Mouse (Mus musculus) liver, embryonic 14.5 days (tissue): ENCODE measurements around the gene Tyw1.

ENCODE experiments used
- CTCF ChIP-seq: IDR thresholded peaks from 2 replicates; pipeline ENCODE4 v1.5.1; 2016; ENCODE audit warnings: antibody characterized with exemption, low read depth, control low read depth
- EP300 ChIP-seq: IDR thresholded peaks from 2 replicates; pipeline ENCODE4 v1.6.1; 2016; ENCODE audit warnings: antibody characterized with exemption, low read depth

- TF ChIP-seq CTCF (no peak), EP300 (no peak)
These were observed 27.3 kb upstream of the Tyw1 start for GRCm38 (mm10) chr5:130228120-130228519.
